Mouse (Mus musculus): Measurements from ENCODE around the gene Gpr12. TPM values are rescaled to one million over a fixed set of nuclear protein-coding genes. Genes with fewer than 3 reads are reported as not detected.

Gpr12 gene
- total RNA-seq, 1 experiment = not detected

DNA sequence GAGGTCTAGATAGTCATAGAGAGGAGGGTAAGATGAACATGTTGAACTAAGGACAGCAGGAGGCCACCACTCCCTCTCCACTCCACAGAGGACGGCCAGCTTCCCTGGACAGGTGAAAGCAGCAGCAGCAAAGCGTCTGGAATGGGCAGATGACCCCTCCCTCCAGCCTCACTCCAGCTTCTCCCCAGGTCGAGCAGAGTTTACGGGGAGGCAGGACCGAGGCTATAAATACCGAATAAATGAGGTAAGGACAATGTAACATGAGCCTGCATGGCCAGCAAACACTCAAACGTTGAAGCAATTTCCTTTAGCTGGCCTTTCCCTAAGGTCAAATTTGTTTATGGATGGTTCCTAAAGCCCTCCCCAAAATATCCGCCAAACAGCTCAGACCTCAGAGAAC, 26.0 kb upstream of the Gpr12 start:
- H3K4me1 ChIP-seq (ENCODE audit: control insufficient read depth in 2 of 2, insufficient read depth in 2 of 2, low read length in 2 of 2, poor library complexity in 1 of 2) = peaks cover 0 to 2% of the 10 kb centered on the region in 2 experiments; a peak in 1 of 4 replicates
- H3K9ac ChIP-seq (ENCODE audit: insufficient read depth, low read depth, low read length, poor library complexity, severe bottlenecking) = no peak overlapping the region
- no peaks in the 10 kb centered on the region for H3K9me3 ChIP-seq (ENCODE audit: control insufficient read depth, insufficient read depth, low read depth, low read length)
- in situ Hi-C loops (cut with MboI; ENCODE audit: low sequenced_read_pairs in 2 of 2, unreplicated experiment in 2 of 2) = no loop called here
- no peak overlapping the region for H3K27ac ChIP-seq (ENCODE audit: insufficient read depth, low read depth, low read length, poor library complexity, severe bottlenecking)
- H3K4me3 ChIP-seq (ENCODE audit: insufficient read depth in 1 of 2, low read depth in 1 of 2, low read length in 2 of 2, poor library complexity in 1 of 2, severe bottlenecking in 1 of 2) = no peak overlapping the region
- DNase-seq (ENCODE audit: low read depth, low spot score) = no peak
- TF ChIP-seq ZNF384 (IDR thresholded peaks at IDR 0.05; ENCODE audit: low read depth, low read length) = no peak
- TF ChIP-seq CHD2 (IDR thresholded peaks at IDR 0.05; ENCODE audit: low read depth, low read length) = no peak
- no peak for TF ChIP-seq HCFC1 (IDR thresholded peaks at IDR 0.05; ENCODE audit: borderline replicate concordance, insufficient read depth, low read length)
- no peaks in the 10 kb centered on the region for H3K36me3 ChIP-seq (ENCODE audit: control insufficient read depth, insufficient read depth, low read length, poor library complexity, severe bottlenecking)

DNA sequence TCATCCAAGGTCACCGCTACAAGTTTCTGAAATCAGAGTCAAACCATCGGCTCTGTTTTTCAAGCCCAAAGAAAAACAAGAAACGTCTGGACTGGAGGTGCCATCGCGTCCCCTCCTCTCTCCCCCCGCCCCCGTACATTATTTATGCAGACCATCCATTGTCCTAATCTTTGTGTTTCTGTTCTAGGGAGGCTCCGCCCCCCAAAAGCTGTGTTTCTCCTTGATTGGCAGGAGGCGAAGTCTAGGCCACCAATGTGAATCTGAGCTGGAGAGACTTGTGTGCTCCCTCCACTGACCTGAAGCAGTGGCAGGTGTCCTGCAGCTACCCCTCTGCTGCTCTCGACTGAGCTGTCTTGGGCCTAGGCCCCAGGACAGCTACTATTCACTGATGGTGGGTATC, 24.6 kb upstream of the Gpr12 start:
- no peaks in the 10 kb centered on the region for H3K36me3 ChIP-seq (ENCODE audit: control insufficient read depth, insufficient read depth, low read length, poor library complexity, severe bottlenecking)
- no peaks in the 10 kb centered on the region for H3K9me3 ChIP-seq (ENCODE audit: control insufficient read depth, insufficient read depth, low read depth, low read length)
- H3K9ac ChIP-seq (ENCODE audit: insufficient read depth, low read depth, low read length, poor library complexity, severe bottlenecking) = no peak overlapping the region
- H3K4me1 ChIP-seq (ENCODE audit: control insufficient read depth in 2 of 2, insufficient read depth in 2 of 2, low read length in 2 of 2, poor library complexity in 1 of 2) = peaks cover 0 to 2% of the 10 kb centered on the region in 2 experiments; a peak in 1 of 4 replicates
- in situ Hi-C loops (cut with MboI; ENCODE audit: low sequenced_read_pairs in 2 of 2, unreplicated experiment in 2 of 2) = no loop called here
- H3K27ac ChIP-seq (ENCODE audit: insufficient read depth, low read depth, low read length, poor library complexity, severe bottlenecking) = no peak overlapping the region
- H3K4me3 ChIP-seq (ENCODE audit: insufficient read depth in 1 of 2, low read depth in 1 of 2, low read length in 2 of 2, poor library complexity in 1 of 2, severe bottlenecking in 1 of 2) = no peak overlapping the region
- TF ChIP-seq HCFC1 (IDR thresholded peaks at IDR 0.05; ENCODE audit: borderline replicate concordance, insufficient read depth, low read length) = no peak
- DNase-seq (ENCODE audit: low read depth, low spot score) = no peak

DNA sequence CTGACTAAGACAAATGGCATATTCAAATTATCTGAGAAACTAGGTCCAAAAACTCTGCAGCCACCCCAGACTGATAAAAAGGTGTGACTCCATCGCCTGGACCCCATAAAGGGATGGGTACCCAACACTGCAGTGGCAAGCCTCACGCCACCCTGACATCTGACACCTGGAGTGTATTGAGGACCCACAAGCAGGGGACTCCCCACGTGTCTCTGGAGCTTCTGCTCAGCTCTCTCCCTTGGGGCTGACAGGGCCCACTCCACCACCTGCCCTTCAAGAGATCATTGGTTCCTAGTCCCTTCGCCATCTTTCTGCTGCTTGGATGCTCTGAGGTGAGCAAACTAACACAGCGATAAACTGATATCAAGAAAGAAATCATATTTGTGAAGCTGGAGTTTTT, 22.8 kb upstream of the Gpr12 start:
- no peak for TF ChIP-seq HCFC1 (IDR thresholded peaks at IDR 0.05; ENCODE audit: borderline replicate concordance, insufficient read depth, low read length)
- no peak for TF ChIP-seq CHD2 (IDR thresholded peaks at IDR 0.05; ENCODE audit: low read depth, low read length)
- no peak for TF ChIP-seq ZNF384 (IDR thresholded peaks at IDR 0.05; ENCODE audit: low read depth, low read length)
- TF ChIP-seq MAFK (IDR thresholded peaks at IDR 0.05; ENCODE audit: insufficient read depth, low read depth, low read length) = no peak
- no peak for TF ChIP-seq ZC3H11A (IDR thresholded peaks at IDR 0.05; ENCODE audit: borderline replicate concordance, low read depth, low read length)
- DNase-seq (ENCODE audit: low read depth, low spot score) = no peak
- in situ Hi-C loops (cut with MboI; ENCODE audit: low sequenced_read_pairs in 2 of 2, unreplicated experiment in 2 of 2) = no loop called here
- Histone ChIP-seq H3K27ac (ENCODE audit: insufficient read depth, low read depth, low read length, poor library complexity, severe bottlenecking) (no peak overlapping the region), H3K9ac (ENCODE audit: insufficient read depth, low read depth, low read length, poor library complexity, severe bottlenecking) (no peak overlapping the region), H3K36me3 (ENCODE audit: control insufficient read depth, insufficient read depth, low read length, poor library complexity, severe bottlenecking) (no peaks in the 10 kb centered on the region), H3K4me3 (ENCODE audit: insufficient read depth in 1 of 2, low read depth in 1 of 2, low read length in 2 of 2, poor library complexity in 1 of 2, severe bottlenecking in 1 of 2) (no peak overlapping the region), H3K9me3 (ENCODE audit: control insufficient read depth, insufficient read depth, low read depth, low read length) (no peaks in the 10 kb centered on the region), H3K4me1 (ENCODE audit: control insufficient read depth in 2 of 2, insufficient read depth in 2 of 2, low read length in 2 of 2, poor library complexity in 1 of 2) (peaks cover 0 to 2% of the 10 kb centered on the region in 2 experiments; a peak in 1 of 4 replicates)

DNA sequence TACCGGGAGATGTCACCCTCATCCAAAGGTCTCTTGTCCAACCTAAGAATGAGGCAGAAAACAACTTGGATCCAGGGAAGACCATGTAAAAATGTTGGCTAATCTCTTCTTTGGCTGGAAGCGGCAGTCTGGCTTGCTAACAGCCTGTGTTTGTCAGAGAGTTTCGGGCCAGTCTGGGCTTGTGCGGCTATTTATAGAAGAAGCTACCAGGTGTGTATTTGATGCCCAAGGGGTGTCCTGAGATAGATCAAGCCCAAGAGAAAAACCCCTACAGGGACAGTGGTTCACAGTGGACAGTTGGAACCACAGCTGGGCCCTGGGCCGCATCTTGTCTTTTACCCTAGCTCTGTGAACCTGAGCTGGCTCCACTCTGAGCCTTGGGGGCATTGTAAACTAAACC, 21.9 kb upstream of the Gpr12 start:
- in situ Hi-C loops (cut with MboI; ENCODE audit: low sequenced_read_pairs in 2 of 2, unreplicated experiment in 2 of 2) = no loop called here
- TF ChIP-seq MAFK (IDR thresholded peaks at IDR 0.05; ENCODE audit: insufficient read depth, low read depth, low read length) = no peak
- TF ChIP-seq ZC3H11A (IDR thresholded peaks at IDR 0.05; ENCODE audit: borderline replicate concordance, low read depth, low read length) = no peak
- no peak for TF ChIP-seq ZNF384 (IDR thresholded peaks at IDR 0.05; ENCODE audit: low read depth, low read length)
- TF ChIP-seq CHD2 (IDR thresholded peaks at IDR 0.05; ENCODE audit: low read depth, low read length) = no peak
- TF ChIP-seq HCFC1 (IDR thresholded peaks at IDR 0.05; ENCODE audit: borderline replicate concordance, insufficient read depth, low read length) = no peak
- no peak for DNase-seq (ENCODE audit: low read depth, low spot score)
- Histone ChIP-seq H3K27ac (ENCODE audit: insufficient read depth, low read depth, low read length, poor library complexity, severe bottlenecking) (no peak overlapping the region), H3K9me3 (ENCODE audit: control insufficient read depth, insufficient read depth, low read depth, low read length) (no peaks in the 10 kb centered on the region), H3K4me3 (ENCODE audit: insufficient read depth in 1 of 2, low read depth in 1 of 2, low read length in 2 of 2, poor library complexity in 1 of 2, severe bottlenecking in 1 of 2) (no peak overlapping the region), H3K4me1 (ENCODE audit: control insufficient read depth in 2 of 2, insufficient read depth in 2 of 2, low read length in 2 of 2, poor library complexity in 1 of 2) (no peaks in the 10 kb centered on the region; a peak in 1 of 4 replicates), H3K36me3 (ENCODE audit: control insufficient read depth, insufficient read depth, low read length, poor library complexity, severe bottlenecking) (no peaks in the 10 kb centered on the region), H3K9ac (ENCODE audit: insufficient read depth, low read depth, low read length, poor library complexity, severe bottlenecking) (no peak overlapping the region)

DNA sequence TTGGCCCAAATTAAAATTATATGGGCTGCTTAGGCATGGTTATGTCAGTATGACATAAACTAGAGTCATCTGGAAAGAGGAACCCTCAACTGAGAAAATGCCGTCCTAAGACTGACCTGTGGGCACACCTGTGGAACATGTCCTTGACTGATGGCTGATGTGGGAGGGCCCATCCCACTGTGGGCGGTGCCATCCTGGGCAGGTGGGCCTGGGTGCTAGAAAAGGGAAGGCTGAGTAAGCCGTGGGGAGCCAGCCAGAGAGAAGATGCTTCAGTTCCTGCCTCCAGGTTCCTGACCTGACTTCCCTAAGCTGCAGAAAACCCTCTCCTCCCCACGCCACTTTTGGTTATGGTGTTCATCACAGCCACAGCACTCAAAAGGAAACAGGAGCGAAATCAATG, 21.2 kb upstream of the Gpr12 start:
- no peaks in the 10 kb centered on the region for H3K4me1 ChIP-seq (ENCODE audit: control insufficient read depth in 2 of 2, insufficient read depth in 2 of 2, low read length in 2 of 2, poor library complexity in 1 of 2)
- H3K36me3 ChIP-seq (ENCODE audit: control insufficient read depth, insufficient read depth, low read length, poor library complexity, severe bottlenecking) = no peaks in the 10 kb centered on the region
- DNase-seq (ENCODE audit: low read depth, low spot score) = no peak
- TF ChIP-seq ZC3H11A (IDR thresholded peaks at IDR 0.05; ENCODE audit: borderline replicate concordance, low read depth, low read length) = no peak
- TF ChIP-seq ZNF384 (IDR thresholded peaks at IDR 0.05; ENCODE audit: low read depth, low read length) = no peak
- TF ChIP-seq MAFK (IDR thresholded peaks at IDR 0.05; ENCODE audit: insufficient read depth, low read depth, low read length) = no peak
- TF ChIP-seq HCFC1 (IDR thresholded peaks at IDR 0.05; ENCODE audit: borderline replicate concordance, insufficient read depth, low read length) = no peak
- TF ChIP-seq CHD2 (IDR thresholded peaks at IDR 0.05; ENCODE audit: low read depth, low read length) = no peak
- no peak overlapping the region for H3K4me3 ChIP-seq (ENCODE audit: insufficient read depth in 1 of 2, low read depth in 1 of 2, low read length in 2 of 2, poor library complexity in 1 of 2, severe bottlenecking in 1 of 2)
- no peak overlapping the region for H3K9ac ChIP-seq (ENCODE audit: insufficient read depth, low read depth, low read length, poor library complexity, severe bottlenecking)
- no peaks in the 10 kb centered on the region for H3K9me3 ChIP-seq (ENCODE audit: control insufficient read depth, insufficient read depth, low read depth, low read length)
- H3K27ac ChIP-seq (ENCODE audit: insufficient read depth, low read depth, low read length, poor library complexity, severe bottlenecking) = no peak overlapping the region
- in situ Hi-C loops (cut with MboI; ENCODE audit: low sequenced_read_pairs in 2 of 2, unreplicated experiment in 2 of 2) = no loop called here

Measured in ES-E14 (cell line).